8 mouse cellular contexts compared by ENCODE assay signal in the genomic region with DNA sequence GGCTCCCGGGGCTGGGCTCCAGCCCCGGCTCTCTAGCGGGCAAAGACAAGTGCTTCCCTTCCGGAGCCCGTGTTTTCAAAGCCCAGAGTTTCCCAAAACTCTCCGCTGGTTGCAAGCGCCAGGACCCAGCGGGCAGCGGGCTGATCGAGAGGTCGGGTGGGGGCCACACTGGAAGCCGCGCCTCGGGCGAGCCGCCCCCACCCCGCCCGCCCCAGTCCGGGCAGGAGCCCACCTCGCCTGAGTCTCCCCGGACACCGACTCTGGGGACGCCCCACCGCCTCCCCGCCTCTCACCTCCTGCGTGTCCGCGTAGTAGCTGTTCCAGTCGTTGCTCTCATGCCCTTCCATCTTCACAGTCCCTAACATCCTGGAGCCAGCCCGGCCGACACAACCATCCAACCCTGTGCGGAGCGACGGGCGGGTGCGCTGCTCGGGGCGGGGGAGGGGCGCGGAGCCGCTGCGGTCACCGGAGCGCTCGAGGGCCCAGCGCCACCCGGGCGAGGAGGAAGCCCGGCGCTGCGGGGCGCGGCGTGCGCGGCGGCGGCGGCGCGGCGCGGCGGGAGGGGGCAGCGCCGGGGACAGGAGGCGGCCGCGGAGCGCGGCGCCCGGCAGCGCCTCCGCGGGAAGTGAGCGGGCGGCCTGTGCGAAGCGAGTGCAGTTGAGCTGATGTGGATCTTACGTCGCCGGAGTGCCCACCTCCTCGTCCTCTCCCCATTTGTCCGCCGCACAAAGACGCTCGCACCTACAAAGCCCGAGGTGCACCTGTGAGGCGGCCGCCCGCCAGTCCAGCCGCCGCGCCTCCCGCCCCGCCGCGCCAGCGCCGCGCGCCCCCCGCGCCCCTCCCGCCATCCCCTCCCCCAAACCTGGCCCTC. TPM values are rescaled to one million over a fixed set of nuclear protein-coding genes. Genes with fewer than 3 reads are reported as not detected.
DNase-seq lines count a peak whose midpoint lies in the region; ATAC-seq lines count a peak whose summit lies in the region.
"Had no signal": no experiment of that assay in that cellular context is flagged by ENCODE, and none has a peak within 500 bp of the region (broad histone marks: within the 10 kb centered on the region; RNA-seq: fewer than 3 reads in every experiment).

No protein-coding gene starts in this region.

- 0 out of 2 replicates have a peak overlapping the region, but pooled peaks have one; percentile 12 for H3K9ac ChIP-seq in forebrain, embryonic 15.5 days (replicated peaks)

- peak; percentile 47 for ATAC-seq in forebrain, embryonic 15.5 days (replicated peaks)

- H3K4me3 ChIP-seq in forebrain, embryonic 15.5 days = peak overlapping the region; percentile 45
- peak overlapping the region; percentile 73 for H3K4me3 ChIP-seq in midbrain, embryonic 10.5 days

- under 1% methylated on average over 102 of the region's 106 CpGs for WGBS in forebrain, embryonic 15.5 days
- under 1% methylated on average over 104 of the region's 106 CpGs for WGBS in large intestine, adult 2 months
- 1% methylated on average over 104 of the region's 106 CpGs for WGBS in midbrain, embryonic 10.5 days

- H3K27ac ChIP-seq in forebrain, embryonic 15.5 days (replicated peaks) = no peak overlapping the region
- peak overlapping the region; percentile 92 for H3K27ac ChIP-seq in midbrain, embryonic 10.5 days (replicated peaks)

- peaks cover 98% of the 10 kb centered on the region for H3K27me3 ChIP-seq in forebrain, embryonic 15.5 days
- peaks cover 99% of the 10 kb centered on the region for H3K27me3 ChIP-seq in midbrain, embryonic 10.5 days (ENCODE audit: low read depth, poor library complexity, severe bottlenecking)

- peak; percentile 18 for DNase-seq in CD4-positive, CD25-positive, alpha-beta regulatory T cell, adult 2 months (ENCODE audit: low read depth, low spot score)
- DNase-seq in ES-CJ7 (ENCODE audit: low read depth, low spot score) = peak; percentile 50
- DNase-seq in large intestine, adult 2 months (ENCODE audit: low read depth, low spot score) = peak; percentile 27
- DNase-seq in midbrain, embryonic 10.5 days (ENCODE audit: low spot score) = peak; percentile 74
- no peak for DNase-seq in natural killer cell, adult 2 months (ENCODE audit: low spot score in 2 of 2)
- no peak for DNase-seq in thymus, postnatal 36 days

- peaks cover 38% of the 10 kb centered on the region for H3K4me1 ChIP-seq in forebrain, embryonic 15.5 days
- H3K4me1 ChIP-seq in midbrain, embryonic 10.5 days = peaks cover 68% of the 10 kb centered on the region

- H3K9me3 ChIP-seq in forebrain, embryonic 15.5 days = no peaks in the 10 kb centered on the region
- no peaks in the 10 kb centered on the region for H3K9me3 ChIP-seq in midbrain, embryonic 10.5 days (replicated peaks)

- H3K36me3 ChIP-seq in forebrain, embryonic 15.5 days = no peaks in the 10 kb centered on the region
- H3K36me3 ChIP-seq in midbrain, embryonic 10.5 days = no peaks in the 10 kb centered on the region; the same call in none of the 2 replicates

- peak overlapping the region; percentile 70 for H3K4me2 ChIP-seq in forebrain, embryonic 15.5 days (replicated peaks)

RNA-seq across cellular contexts. Expression of gene Foxa1, which starts 1.1 kb away (rescaled TPM):
- 0.10 and 0.20 TPM in 2 replicates for polyA plus RNA-seq in forebrain, embryonic 15.5 days (2015; fragmentation: Nextera tagmentation; extraction: Ambion mirVana)
- polyA plus RNA-seq in large intestine, adult 2 months (2012; rRNA removed) = 10.7 and 11.2 TPM in 2 replicates
- 3.2 and 3.9 TPM in 2 replicates for polyA plus RNA-seq in midbrain, embryonic 10.5 days (2016; fragmentation: Nextera tagmentation; extraction: Ambion mirVana)
- polyA plus RNA-seq: cortical plate, adult 2 months had no signal

RNA-seq across cellular contexts. Expression of gene Ttc6, which starts 18.3 kb away (rescaled TPM):
- 0.11 and 0.27 TPM in 2 replicates for polyA plus RNA-seq in forebrain, embryonic 15.5 days (2015; fragmentation: Nextera tagmentation; extraction: Ambion mirVana)
- polyA plus RNA-seq in large intestine, adult 2 months (2012; rRNA removed) = 0.33 and 0.71 TPM in 2 replicates
- polyA plus RNA-seq in midbrain, embryonic 10.5 days (2016; fragmentation: Nextera tagmentation; extraction: Ambion mirVana) = 2.1 and 2.3 TPM in 2 replicates

Comparison
In these comparisons a context has a peak if more than half of its experiments do, and no peak if none do; other contexts are left out.
1. DNase-seq: peak in CD4-positive, CD25-positive, alpha-beta regulatory T cell, adult 2 months (single experiment), ES-CJ7 (single experiment), large intestine, adult 2 months (single experiment) and midbrain, embryonic 10.5 days (single experiment); none in natural killer cell, adult 2 months (0 of 2) and thymus, postnatal 36 days (0 of 2).